Mouse (Mus musculus) testis, adult 10 weeks (tissue): Measurements from ENCODE around the gene Prorsd1. TPM values are rescaled to one million over a fixed set of nuclear protein-coding genes. Genes with fewer than 3 reads are reported as not detected.

Source experiments
- polyA plus RNA-seq: library from polyadenylated mRNA; stranded (reverse); fragments of 350-450 nt; fragmentation: Illumina TruSeq; extraction: RNeasy Lipid Tissue Mini Kit (QIAGEN cat#74804); gene quantifications from one replicate; pipeline ENCODE4 v1.2.3, GENCODE M21; 2014; ENCODE audit warnings: low read depth, low replicate concordance

The Prorsd1 gene
- 8.3 TPM for polyA plus RNA-seq

DNA sequence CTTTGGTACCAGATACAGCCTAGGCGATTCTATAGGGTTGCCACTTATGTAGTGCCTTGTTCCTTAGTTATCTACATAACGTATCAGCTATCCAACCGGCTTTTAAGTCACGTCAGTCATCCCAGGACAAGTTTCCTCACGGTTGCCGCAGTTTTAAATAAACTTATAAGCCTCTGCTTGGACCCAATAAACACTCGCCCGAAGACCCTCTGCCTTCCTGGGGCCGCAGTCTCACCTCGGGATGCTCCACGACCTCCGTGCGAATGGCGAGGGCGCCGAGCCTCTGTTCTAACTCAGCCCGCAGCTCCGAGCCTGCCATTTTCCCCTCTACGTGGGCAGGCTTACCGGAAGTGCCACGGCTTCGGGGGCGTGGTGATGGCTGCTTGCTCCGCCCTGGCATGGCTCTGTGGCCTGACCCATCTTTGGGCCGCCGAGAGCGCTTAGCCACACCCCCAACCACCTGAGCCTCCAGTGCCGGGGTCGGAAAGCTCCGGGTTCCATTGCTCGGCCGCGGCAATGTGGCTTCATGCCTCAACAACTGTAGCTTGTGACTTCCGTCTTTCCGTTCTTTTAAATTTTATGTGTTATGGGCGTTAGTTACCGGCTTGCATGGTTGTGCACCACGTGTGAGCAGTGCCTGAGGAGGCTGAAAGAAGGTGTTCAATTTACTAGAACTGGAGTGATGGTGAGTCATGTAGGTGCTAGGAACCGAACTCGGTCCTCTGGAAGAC is at the start of gene Prorsd1:
Gene Prorsd1, minus strand, starts transcription at position 352 of the 731 bp plus-strand sequence.

DNA sequence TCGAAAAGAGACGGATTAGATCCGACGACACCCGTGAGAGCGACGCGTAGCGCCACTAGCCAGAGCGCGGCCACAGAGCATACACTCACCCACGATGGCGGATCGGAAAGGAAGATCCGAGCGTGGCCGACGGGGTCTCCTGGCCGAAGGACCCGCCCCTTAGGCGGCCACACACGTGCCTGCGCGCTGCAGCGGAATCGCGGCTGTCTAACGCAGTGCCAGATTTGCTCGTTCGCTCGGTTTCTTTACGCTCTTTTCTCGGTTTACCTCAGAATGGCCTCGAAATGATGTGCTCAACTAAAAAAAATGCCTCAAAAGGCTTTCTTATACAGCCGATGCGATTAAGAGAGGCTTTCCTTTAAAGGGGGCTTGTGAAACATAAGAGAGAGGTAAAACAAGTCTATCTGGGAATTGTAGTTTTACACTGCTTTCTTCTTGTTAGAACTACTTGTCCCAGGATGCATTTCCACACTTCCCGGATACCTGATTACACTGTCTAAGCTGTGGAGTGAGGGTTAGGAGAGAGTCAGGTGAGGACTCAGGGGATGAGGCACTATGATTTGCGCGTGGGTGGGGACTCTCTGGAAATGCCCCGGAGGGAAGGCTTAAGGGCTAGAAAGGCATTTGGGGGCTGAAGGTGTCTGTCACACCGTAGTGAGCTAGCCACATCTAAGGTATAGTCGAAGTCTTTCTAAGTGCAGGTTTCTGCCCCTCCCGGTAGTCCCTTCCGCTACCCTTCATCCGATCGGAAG is 33.1 kb upstream of the Prorsd1 start, which contains the start of the genes Clhc1 and Rps27a:
Gene Clhc1, plus strand, starts transcription at position 199 of the 752 bp plus-strand sequence.
Gene Rps27a, minus strand, starts transcription at position 358 of the 752 bp plus-strand sequence.

DNA sequence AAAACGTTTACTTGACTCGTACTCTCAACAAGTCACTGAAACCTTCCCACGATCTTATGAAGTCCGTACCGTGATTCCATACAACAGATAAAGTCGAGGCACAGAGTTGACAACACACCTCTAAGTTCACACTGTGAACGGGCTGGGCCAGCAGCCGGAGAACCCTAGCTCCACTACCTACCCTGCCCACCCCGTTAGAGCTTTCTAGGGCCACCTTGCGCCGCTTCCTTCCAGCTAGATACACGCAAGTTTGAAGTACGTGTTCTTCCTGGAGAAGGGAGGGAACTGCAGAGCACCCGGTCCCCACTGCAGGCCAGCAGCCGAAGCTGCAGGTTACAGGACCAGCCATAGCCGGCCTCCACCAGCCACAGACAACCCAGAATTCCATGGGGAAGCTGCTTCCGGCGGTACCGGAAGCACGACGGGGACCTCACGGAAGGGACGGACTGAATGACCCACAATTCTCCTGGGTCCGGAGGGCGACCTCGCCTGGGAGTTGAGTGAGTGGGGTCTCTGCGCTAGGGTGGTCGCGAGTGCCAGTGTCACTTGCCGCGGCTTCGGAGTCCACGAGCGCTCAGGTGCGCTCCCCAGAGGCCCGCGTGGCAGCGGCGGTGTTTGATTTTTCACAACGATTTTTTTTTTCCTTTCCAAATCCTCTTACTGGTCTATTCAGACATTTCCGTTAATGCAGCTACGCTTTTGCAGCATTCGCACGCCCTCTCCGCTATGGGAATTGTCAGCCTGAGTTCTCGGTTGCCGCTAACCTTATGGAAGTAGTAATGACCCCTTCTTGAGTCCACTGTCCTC is 11.4 kb upstream of the Prorsd1 start, which contains the start of gene Mtif2:
Gene Mtif2, plus strand, starts transcription at position 421 of the 807 bp plus-strand sequence.

Other genes starting within 250 kb of the Prorsd1 start
- 226 TPM for gene Ccdc88a, start 141.4 kb downstream of the Prorsd1 start, polyA plus RNA-seq
- gene Mtif2, start 11.4 kb upstream of the Prorsd1 start, polyA plus RNA-seq = 50.6 TPM
- gene Clhc1, start 32.9 kb upstream of the Prorsd1 start, polyA plus RNA-seq = 104 TPM
- gene Rps27a, start 33.1 kb upstream of the Prorsd1 start, polyA plus RNA-seq = 439 TPM
- 98.6 TPM for gene Rtn4, start 177.9 kb upstream of the Prorsd1 start, polyA plus RNA-seq